Mouse (Mus musculus) forebrain, embryonic 11.5 days (tissue): Measurements from ENCODE around the gene Cyfip2. TPM values are rescaled to one million over a fixed set of nuclear protein-coding genes. Genes with fewer than 3 reads are reported as not detected.
A peak's percentile ranks its signal among the peaks of the same experiment; 100 is the strongest.

Experiments
- ATAC-seq: fragments of 200-750 bp; cut with Nextera tagmentation; replicated peaks from 2 replicates; pipeline ENCODE4 v1.8.0; 2017; ENCODE audit warnings: moderate TSS enrichment; ENCODE audit not compliant: low FRiP score
- DNase-seq: peaks from one replicate; pipeline ENCODE4 v3.0.0-alpha.2; 2017; ENCODE audit warnings: low spot score
- H3K27ac ChIP-seq: fragments of 300-500 bp; sonication (generic); 2 replicates; pipeline ENCODE4 v1.5.1; 2014; ENCODE audit warnings: low read depth, low read length
- H3K27me3 ChIP-seq: fragments of 300-500 bp; sonication (generic); 2 replicates; pipeline ENCODE4 v1.6.1; 2014; ENCODE audit warnings: mild to moderate bottlenecking, low read length, mixed read lengths; ENCODE audit not compliant: control insufficient read depth, insufficient read depth
- H3K36me3 ChIP-seq: fragments of 300-500 bp; sonication (generic); 2 replicates; pipeline ENCODE4 v1.6.1; 2014; ENCODE audit warnings: mild to moderate bottlenecking, low read length, moderate library complexity, mixed read lengths; ENCODE audit not compliant: control insufficient read depth, insufficient read depth
- H3K4me1 ChIP-seq: fragments of 300-500 bp; sonication (generic); replicated peaks from 2 replicates; pipeline ENCODE4 v1.6.1; 2014; ENCODE audit warnings: low read length, mixed read lengths; ENCODE audit not compliant: control insufficient read depth, insufficient read depth
- H3K4me2 ChIP-seq: fragments of 300-500 bp; sonication (generic); 2 replicates; pipeline ENCODE4 v1.6.1; 2014; ENCODE audit warnings: low read depth, mild to moderate bottlenecking, low read length, moderate library complexity, mixed read lengths; ENCODE audit not compliant: severe bottlenecking
- H3K4me3 ChIP-seq: fragments of 300-500 bp; sonication (generic); 2 replicates; pipeline ENCODE4 v1.5.1; 2014; ENCODE audit warnings: low read depth, low read length
- H3K9ac ChIP-seq: fragments of 300-500 bp; sonication (generic); 2 replicates; pipeline ENCODE4 v1.6.1; 2014; ENCODE audit warnings: low read length
- H3K9me3 ChIP-seq: fragments of 300-500 bp; sonication (generic); 2 replicates; pipeline ENCODE4 v1.6.1; 2016; ENCODE audit warnings: low read length, mixed read lengths; ENCODE audit not compliant: control insufficient read depth
- WGBS: fragments of 180-500 bp; shearing (Covaris S2); extraction: QIAGEN DNeasy Blood & Tissue Kit; methylation state at CpG from one replicate; pipeline ENCODE4 v1.1.7; 2014; 5-methylcytosine and 5-hydroxymethylcytosine counted together
- polyA plus RNA-seq: library from polyadenylated mRNA; unstranded; fragments of >200 nt; fragmentation: Nextera tagmentation; extraction: Ambion mirVana; gene quantifications from 2 replicates; pipeline ENCODE4 v1.2.1, GENCODE M21; 2014

Gene Cyfip2
- polyA plus RNA-seq, 1 experiment from 2014 or later, result 50.9 TPM

- no peak for ATAC-seq
These were observed 47.5 kb downstream of the Cyfip2 start for GRCm38 (mm10) chr11:46265031-46265786.

GRCm38 (mm10) chr11:46264584-46264983, 48.1 kb downstream of the Cyfip2 start:
- Histone ChIP-seq H3K36me3 (no peaks in the 10 kb centered on the region; the same call in 1 of the 2 replicates), H3K4me1 (no peaks in the 10 kb centered on the region), H3K9me3 (no peaks in the 10 kb centered on the region), H3K27me3 (no peaks in the 10 kb centered on the region), H3K27ac (no peak overlapping the region), H3K4me3 (no peak overlapping the region), H3K4me2 (no peak overlapping the region), H3K9ac (no peak overlapping the region)
- DNase-seq, result no peak
- WGBS, result 83% methylated on average over 3 of the region's 3 CpGs
- ATAC-seq, result no peak

More at GRCm38 (mm10) chr11:46265031-46265786, 47.5 kb downstream of the Cyfip2 start:
- H3K27ac ChIP-seq, result no peak overlapping the region
- no peaks in the 10 kb centered on the region for H3K9me3 ChIP-seq
- no peaks in the 10 kb centered on the region for H3K27me3 ChIP-seq
- DNase-seq, result no peak
- H3K9ac ChIP-seq, result no peak overlapping the region
- WGBS, result 85% methylated on average over 11 of the region's 11 CpGs
- H3K4me2 ChIP-seq, result no peak overlapping the region
- no peaks in the 10 kb centered on the region for H3K4me1 ChIP-seq
- H3K4me3 ChIP-seq, result no peak overlapping the region
- H3K36me3 ChIP-seq, result no peaks in the 10 kb centered on the region; the same call in 1 of the 2 replicates

GRCm38 (mm10) chr11:46263291-46263690, 49.4 kb downstream of the Cyfip2 start:
- no peak for ATAC-seq
- Histone ChIP-seq H3K27me3 (no peaks in the 10 kb centered on the region), H3K4me3 (no peak overlapping the region), H3K4me1 (no peaks in the 10 kb centered on the region), H3K27ac (no peak overlapping the region), H3K9me3 (no peaks in the 10 kb centered on the region), H3K36me3 (no peaks in the 10 kb centered on the region; the same call in 1 of the 2 replicates), H3K4me2 (no peak overlapping the region), H3K9ac (no peak overlapping the region)
- no peak for DNase-seq
- WGBS, result 89% methylated on average over 11 of the region's 11 CpGs

GRCm38 (mm10) chr11:46262854-46263253, 49.8 kb downstream of the Cyfip2 start:
- Histone ChIP-seq H3K27ac (no peak overlapping the region), H3K4me3 (no peak overlapping the region), H3K4me1 (no peaks in the 10 kb centered on the region), H3K27me3 (no peaks in the 10 kb centered on the region), H3K36me3 (no peaks in the 10 kb centered on the region; the same call in 1 of the 2 replicates), H3K9ac (no peak overlapping the region), H3K4me2 (no peak overlapping the region), H3K9me3 (no peaks in the 10 kb centered on the region)
- 83% methylated on average over 3 of the region's 3 CpGs for WGBS
- ATAC-seq, result no peak
- DNase-seq, result no peak

- Histone ChIP-seq H3K36me3 (peaks cover 8% of the 10 kb centered on the region; the same call in 1 of the 2 replicates), H3K4me3 (no peak overlapping the region), H3K27ac (no peak overlapping the region), H3K9me3 (peaks cover 4% of the 10 kb centered on the region; the same call in 1 of the 2 replicates), H3K27me3 (no peaks in the 10 kb centered on the region), H3K4me2 (no peak overlapping the region), H3K4me1 (no peaks in the 10 kb centered on the region), H3K9ac (no peak overlapping the region)
- 93% methylated on average over 8 of the region's 8 CpGs for WGBS
- DNase-seq, result no peak
- ATAC-seq, result no peak
These were observed 53.9 kb downstream of the Cyfip2 start for GRCm38 (mm10) chr11:46258749-46259148.

- Histone ChIP-seq H3K4me3 (no peak overlapping the region), H3K9me3 (peaks cover 4% of the 10 kb centered on the region; the same call in 1 of the 2 replicates), H3K4me1 (no peaks in the 10 kb centered on the region), H3K36me3 (peaks cover 8% of the 10 kb centered on the region; the same call in 1 of the 2 replicates), H3K27ac (no peak overlapping the region), H3K4me2 (no peak overlapping the region), H3K9ac (no peak overlapping the region), H3K27me3 (no peaks in the 10 kb centered on the region)
- ATAC-seq (no peak), DNase-seq (no peak)
- WGBS, result 79% methylated on average over 4 of the region's 4 CpGs
These were observed 54.5 kb downstream of the Cyfip2 start for GRCm38 (mm10) chr11:46258207-46258606.

GRCm38 (mm10) chr11:46255291-46255690, 57.4 kb downstream of the Cyfip2 start:
- Histone ChIP-seq H3K9ac (no peak overlapping the region), H3K9me3 (peaks cover 4% of the 10 kb centered on the region; the same call in 1 of the 2 replicates)

GRCm38 (mm10) chr11:46251994-46252393, 60.7 kb downstream of the Cyfip2 start:
- Histone ChIP-seq H3K4me2 (no peak overlapping the region), H3K27ac (no peak overlapping the region), H3K4me3 (no peak overlapping the region), H3K9ac (no peak overlapping the region), H3K9me3 (peaks cover 3% of the 10 kb centered on the region; the same call in 1 of the 2 replicates), H3K4me1 (no peaks in the 10 kb centered on the region), H3K36me3 (peaks cover 7% of the 10 kb centered on the region; the same call in 1 of the 2 replicates), H3K27me3 (no peaks in the 10 kb centered on the region)
- DNase-seq (peak; percentile 75), ATAC-seq (0 out of 2 replicates have a peak, but pooled peaks have one; percentile 53)
- 41% methylated on average over 7 of the region's 7 CpGs for WGBS

More at GRCm38 (mm10) chr11:46255291-46255690, 57.4 kb downstream of the Cyfip2 start:
- H3K4me1 ChIP-seq, result no peaks in the 10 kb centered on the region
- no peak for DNase-seq
- WGBS, result 86% methylated on average over 2 of the region's 2 CpGs
- H3K27me3 ChIP-seq, result no peaks in the 10 kb centered on the region
- H3K27ac ChIP-seq, result no peak overlapping the region
- no peak overlapping the region for H3K4me3 ChIP-seq
- ATAC-seq, result no peak
- H3K36me3 ChIP-seq, result peaks cover 8% of the 10 kb centered on the region; the same call in 1 of the 2 replicates
- H3K4me2 ChIP-seq, result no peak overlapping the region
